Mouse (Mus musculus) heart, embryonic 12.5 days (tissue): ENCODE measurements around the gene Ago3. TPM values are rescaled to one million over a fixed set of nuclear protein-coding genes. Genes with fewer than 3 reads are reported as not detected.

Experiments used
- ATAC-seq: fragments of 200-750 bp; cut with Nextera tagmentation; 2 replicates; pipeline ENCODE4 v1.8.0; 2017; ENCODE audit warnings: moderate TSS enrichment, moderate library complexity; ENCODE audit not compliant: insufficient number of reproducible peaks, low FRiP score
- H3K27ac ChIP-seq: fragments of 300-500 bp; sonication (generic); 2 replicates; pipeline ENCODE4 v1.5.1; 2016; ENCODE audit warnings: mild to moderate bottlenecking, moderate library complexity; ENCODE audit not compliant: poor library complexity, severe bottlenecking
- H3K27me3 ChIP-seq: fragments of 300-500 bp; sonication (generic); replicated peaks from 2 replicates; pipeline ENCODE4 v1.6.1; 2016; ENCODE audit warnings: mild to moderate bottlenecking, moderate library complexity
- H3K36me3 ChIP-seq: fragments of 300-500 bp; sonication (generic); 2 replicates; pipeline ENCODE4 v1.6.1; 2016; ENCODE audit warnings: mild to moderate bottlenecking, moderate library complexity
- H3K4me1 ChIP-seq: fragments of 300-500 bp; sonication (generic); replicated peaks from 2 replicates; pipeline ENCODE4 v1.6.1; 2016; ENCODE audit warnings: mild to moderate bottlenecking
- H3K4me2 ChIP-seq: fragments of 300-500 bp; sonication (generic); 2 replicates; pipeline ENCODE4 v1.6.1; 2016; ENCODE audit warnings: mild to moderate bottlenecking, moderate library complexity
- H3K4me3 ChIP-seq: fragments of 300-500 bp; sonication (generic); 2 replicates; pipeline ENCODE4 v1.5.1; 2016; ENCODE audit warnings: mild to moderate bottlenecking
- H3K9ac ChIP-seq: fragments of 300-500 bp; sonication (generic); 2 replicates; pipeline ENCODE4 v1.6.1; 2016; ENCODE audit warnings: mild to moderate bottlenecking, moderate library complexity
- H3K9me3 ChIP-seq: fragments of 300-500 bp; sonication (generic); replicated peaks from 2 replicates; pipeline ENCODE4 v1.6.1; 2016; ENCODE audit warnings: mild to moderate bottlenecking, moderate library complexity
- WGBS: fragments of 180-500 bp; shearing (Covaris S2); methylation state at CpG from one replicate; pipeline ENCODE4 v1.1.7; 2016; 5-methylcytosine and 5-hydroxymethylcytosine counted together
- polyA plus RNA-seq: library from polyadenylated mRNA; unstranded; fragments of >200 nt; fragmentation: Nextera tagmentation; extraction: Ambion mirVana; gene quantifications from 2 replicates; pipeline ENCODE4 v1.2.1, GENCODE M21; 2016

Gene Ago3
- polyA plus RNA-seq, 1 experiment from 2014 or later = 13.2 TPM

DNA sequence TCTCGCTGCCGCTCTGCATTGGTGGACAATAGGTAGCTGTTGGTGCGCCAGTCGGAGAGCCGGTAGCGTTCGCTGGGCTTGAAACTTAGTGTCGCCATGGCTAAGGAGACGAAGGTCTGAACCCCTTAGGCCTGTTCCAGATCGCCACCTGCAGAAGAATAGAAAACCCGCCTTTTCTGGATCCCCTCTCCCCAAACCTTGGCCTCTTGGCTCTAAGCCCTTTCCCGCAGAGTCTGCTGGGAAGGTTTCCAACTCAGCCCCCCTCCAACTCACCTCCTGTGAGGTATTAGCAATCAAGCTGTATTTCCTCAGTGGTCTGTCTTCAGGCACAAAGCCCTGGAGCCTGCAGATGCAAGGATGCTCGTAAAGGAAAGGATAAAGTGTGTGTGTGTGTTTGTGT, 104.5 kb downstream of the Ago3 start:
- Histone ChIP-seq H3K4me1 (peaks cover 25% of the 10 kb centered on the region), H3K4me2 (peak overlapping the region; percentile 53), H3K4me3 (no peak overlapping the region), H3K9ac (no peak overlapping the region), H3K27me3 (peaks cover 42% of the 10 kb centered on the region), H3K9me3 (no peaks in the 10 kb centered on the region), H3K27ac (no peak overlapping the region), H3K36me3 (no peaks in the 10 kb centered on the region)
- 29% methylated on average over 13 of the region's 13 CpGs for whole genome bisulfite sequencing
- no peak for ATAC-seq

DNA sequence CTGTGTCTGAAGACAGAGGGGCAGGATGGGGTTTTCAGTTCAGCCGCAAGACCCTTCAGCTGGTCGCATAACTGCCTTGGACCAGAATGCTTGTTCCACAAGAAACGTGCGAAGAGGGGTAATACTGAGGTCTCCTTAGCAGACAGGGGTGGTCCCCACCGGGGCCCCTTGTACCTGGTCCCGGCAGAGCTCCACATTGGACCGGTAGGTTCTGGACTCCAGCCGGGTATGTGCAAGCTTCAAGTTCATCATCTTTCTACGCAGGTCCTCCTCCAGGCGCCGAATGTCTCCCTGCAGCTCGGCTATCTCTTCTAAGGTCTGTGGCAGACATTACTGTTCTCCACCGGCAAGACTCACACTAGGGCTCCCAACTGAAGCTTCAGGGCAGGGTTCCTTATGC, 106.7 kb downstream of the Ago3 start:
- WGBS = 92% methylated on average over 13 of the region's 13 CpGs
- no peak for ATAC-seq

DNA sequence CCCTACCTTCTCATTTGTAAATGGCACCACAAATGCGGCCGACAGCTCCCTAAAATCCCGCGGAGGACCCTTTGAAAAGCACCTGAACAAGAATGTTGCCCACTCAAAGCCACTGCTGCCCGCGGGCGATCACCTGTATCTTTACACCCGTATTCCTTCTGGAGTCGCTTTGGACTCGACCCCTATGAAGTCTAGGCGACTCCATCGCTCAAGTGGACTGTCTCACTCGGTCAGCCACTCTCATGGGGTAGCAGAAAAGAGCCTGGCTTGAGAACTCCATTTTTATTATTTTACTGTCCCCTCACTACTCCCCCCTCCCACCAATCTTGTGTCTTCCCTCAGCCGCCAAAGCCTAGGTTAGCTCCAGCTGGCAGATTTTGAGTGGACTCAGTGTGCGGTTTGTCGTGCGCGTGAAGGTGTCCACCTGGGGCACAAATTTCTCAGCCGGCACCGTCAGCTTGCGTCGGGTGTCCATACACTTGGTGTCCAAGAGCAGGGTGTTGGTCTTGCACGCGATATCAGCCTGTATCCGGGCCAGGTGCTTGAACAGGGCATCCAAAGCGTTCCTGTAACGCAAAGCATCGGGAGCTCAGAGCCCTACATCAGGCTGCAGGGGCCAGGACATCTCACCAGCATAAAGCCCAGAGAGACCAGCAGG, 107.4 kb downstream of the Ago3 start:
- H3K4me1 ChIP-seq = peaks cover 27% of the 10 kb centered on the region
- H3K36me3 ChIP-seq = peaks cover 20% of the 10 kb centered on the region
- H3K27me3 ChIP-seq = peaks cover 42% of the 10 kb centered on the region
- H3K27ac ChIP-seq = no peak overlapping the region
- H3K9ac ChIP-seq = 0 out of 2 replicates have a peak overlapping the region, but pooled peaks have one; percentile 39
- no peaks in the 10 kb centered on the region for H3K9me3 ChIP-seq
- 51% methylated on average over 28 of the region's 28 CpGs for WGBS
- peak overlapping the region; percentile 82 for H3K4me3 ChIP-seq
- peak overlapping the region; percentile 96 for H3K4me2 ChIP-seq
- ATAC-seq = no peak

More for the DNA sequence above, 106.7 kb downstream of the Ago3 start:
- Histone ChIP-seq H3K27ac (no peak overlapping the region), H3K4me2 (no peak overlapping the region), H3K4me1 (peaks cover 27% of the 10 kb centered on the region), H3K9ac (no peak overlapping the region), H3K36me3 (peaks cover 13% of the 10 kb centered on the region), H3K27me3 (peaks cover 42% of the 10 kb centered on the region), H3K9me3 (no peaks in the 10 kb centered on the region), H3K4me3 (no peak overlapping the region)

DNA sequence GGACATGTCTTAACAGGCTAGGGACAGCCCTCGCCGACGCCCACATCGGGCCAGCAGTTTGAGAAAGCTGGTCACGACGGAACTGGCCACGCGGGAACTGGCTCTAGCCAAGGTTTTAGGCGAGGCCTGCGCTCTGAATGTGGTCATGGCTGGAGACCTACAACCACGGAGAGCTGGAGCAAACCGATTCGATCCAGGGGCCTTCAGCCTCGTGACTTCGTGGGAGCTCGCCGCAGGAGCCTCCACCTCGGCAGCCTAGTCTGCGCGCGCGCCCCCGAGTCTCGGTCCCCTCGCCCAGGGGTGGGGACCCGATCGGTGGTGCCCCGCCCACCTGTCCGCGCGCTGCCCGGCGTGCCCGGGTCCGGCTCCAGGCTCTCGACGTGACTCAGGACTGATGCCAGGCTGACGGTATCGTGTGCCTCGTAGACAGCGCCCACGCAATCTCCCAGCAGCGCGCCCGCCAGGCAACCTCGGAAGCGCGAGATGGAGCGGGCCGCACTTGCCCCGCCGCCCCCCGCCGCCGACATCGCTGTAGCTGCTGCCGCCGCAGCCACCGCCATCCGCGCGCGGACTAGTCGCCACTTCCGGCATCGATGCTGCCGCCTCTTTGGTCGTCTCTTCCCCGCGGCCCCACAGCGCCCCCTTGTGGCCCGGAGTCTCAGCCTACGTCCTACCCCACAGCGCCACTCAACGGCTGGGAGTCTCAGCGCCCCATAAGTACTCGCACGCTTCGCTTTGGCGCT, 108.1 kb downstream of the Ago3 start, which contains the start of gene Adprhl2:
Gene Adprhl2 (minus strand): TSS at position 593 of the 743 bp plus-strand sequence.
- H3K27me3 ChIP-seq = peaks cover 41% of the 10 kb centered on the region
- peaks cover 31% of the 10 kb centered on the region for H3K4me1 ChIP-seq
- peak within 1 kb of the TSS; percentile 82 for H3K4me3 ChIP-seq
- under 1% methylated on average over 79 of the region's 80 CpGs for WGBS
- H3K36me3 ChIP-seq = peaks cover 27% of the 10 kb centered on the region
- H3K4me2 ChIP-seq = peak within 1 kb of the TSS; percentile 96
- no peaks in the 10 kb centered on the region for H3K9me3 ChIP-seq
- peak within 1 kb of the TSS; percentile 72 for H3K27ac ChIP-seq
- peak within 1 kb of the TSS; percentile 86 for H3K9ac ChIP-seq
- peak; percentile 86 for ATAC-seq

DNA sequence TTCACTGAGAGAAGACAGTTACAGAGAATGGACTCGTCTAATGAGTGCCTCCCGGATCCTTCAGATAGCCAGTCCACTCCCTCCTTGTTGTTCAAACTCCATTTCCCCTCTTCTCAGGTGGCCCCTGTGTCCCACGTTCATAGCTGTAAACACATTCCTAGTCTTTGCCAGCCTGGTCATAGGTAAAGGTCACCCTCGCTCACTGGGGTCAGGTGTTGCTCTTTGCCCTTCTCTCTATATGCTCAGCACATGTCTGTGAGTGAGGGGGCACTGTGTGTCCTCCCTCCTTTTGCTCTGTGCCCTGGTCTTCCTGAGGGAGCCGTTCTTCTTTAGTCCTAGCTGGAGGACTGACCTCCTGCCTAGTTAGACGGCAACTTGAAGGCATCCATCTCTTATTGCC, 109.5 kb downstream of the Ago3 start:
- 85% methylated on average over 6 of the region's 6 CpGs for WGBS
- peaks cover 29% of the 10 kb centered on the region for H3K27me3 ChIP-seq
- peaks cover 41% of the 10 kb centered on the region for H3K36me3 ChIP-seq
- ATAC-seq = no peak
- peaks cover 32% of the 10 kb centered on the region for H3K4me1 ChIP-seq
- H3K4me3 ChIP-seq = no peak overlapping the region
- no peak overlapping the region; the same call in 1 of the 2 replicates for H3K9ac ChIP-seq
- H3K9me3 ChIP-seq = no peaks in the 10 kb centered on the region
- no peak overlapping the region for H3K27ac ChIP-seq
- H3K4me2 ChIP-seq = no peak overlapping the region; the same call in 1 of the 2 replicates

DNA sequence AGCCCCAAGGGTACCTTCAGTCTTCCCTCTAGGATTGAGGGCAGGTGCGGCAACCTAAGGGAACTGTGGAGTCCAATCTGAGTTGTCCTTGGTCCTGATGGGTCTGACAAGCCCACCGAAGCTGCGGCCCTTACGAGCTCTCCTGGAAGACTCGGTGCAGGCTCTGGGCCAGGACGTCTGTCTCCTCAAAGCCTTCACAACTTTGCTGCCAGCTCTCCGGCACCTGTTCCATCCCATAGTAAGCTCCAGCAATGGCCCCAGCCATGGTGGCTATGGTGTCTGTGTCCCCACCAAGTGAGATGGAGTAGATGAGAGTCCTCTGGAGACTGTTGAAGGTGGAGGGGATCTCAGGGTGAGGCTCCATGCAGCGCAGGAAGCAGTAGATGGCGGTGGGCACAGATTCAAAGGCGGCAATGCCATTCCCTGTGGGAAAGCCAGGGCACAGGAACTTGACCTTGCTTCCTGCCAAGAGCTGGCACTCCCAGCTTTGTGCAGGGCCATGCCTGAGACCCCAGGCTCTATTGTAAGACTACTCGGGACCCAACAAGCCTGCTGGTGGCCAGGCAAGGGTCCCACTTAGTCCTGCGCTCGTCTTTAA, 112.8 kb downstream of the Ago3 start:
- H3K36me3 ChIP-seq = peaks cover 41% of the 10 kb centered on the region
- H3K4me3 ChIP-seq = no peak overlapping the region
- no peak for ATAC-seq
- H3K27ac ChIP-seq = no peak overlapping the region
- H3K4me2 ChIP-seq = no peak overlapping the region
- WGBS = 94% methylated on average over 13 of the region's 13 CpGs
- H3K9ac ChIP-seq = no peak overlapping the region
- H3K4me1 ChIP-seq = peaks cover 45% of the 10 kb centered on the region
- no peaks in the 10 kb centered on the region for H3K9me3 ChIP-seq
- no peaks in the 10 kb centered on the region for H3K27me3 ChIP-seq

DNA sequence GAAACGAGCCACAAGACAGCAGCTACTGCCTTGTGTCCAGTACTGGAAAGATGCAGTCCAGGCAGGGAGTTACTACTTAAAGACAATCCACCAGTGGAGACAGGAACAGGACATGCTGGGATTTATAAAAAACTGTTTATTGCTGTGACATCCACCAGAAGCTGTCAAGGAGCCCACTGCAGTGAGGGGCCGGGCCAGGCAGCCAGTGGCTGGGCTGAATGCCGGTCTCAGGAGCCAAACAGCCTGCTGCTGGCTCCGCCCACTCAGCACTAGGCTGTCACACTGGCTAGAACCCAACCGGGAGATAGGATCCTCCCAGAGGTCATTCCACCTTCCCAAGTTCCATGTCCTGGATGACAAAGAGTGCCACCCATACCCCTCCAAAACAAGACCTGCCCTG, 113.4 kb downstream of the Ago3 start:
- no peak for ATAC-seq
- peaks cover 41% of the 10 kb centered on the region for H3K36me3 ChIP-seq
- H3K4me1 ChIP-seq = peaks cover 44% of the 10 kb centered on the region
- no peaks in the 10 kb centered on the region for H3K9me3 ChIP-seq
- WGBS = 27% methylated on average over 5 of the region's 5 CpGs
- H3K9ac ChIP-seq = no peak overlapping the region
- no peak overlapping the region for H3K4me2 ChIP-seq
- H3K27ac ChIP-seq = no peak overlapping the region
- no peak overlapping the region for H3K4me3 ChIP-seq
- no peaks in the 10 kb centered on the region for H3K27me3 ChIP-seq

DNA sequence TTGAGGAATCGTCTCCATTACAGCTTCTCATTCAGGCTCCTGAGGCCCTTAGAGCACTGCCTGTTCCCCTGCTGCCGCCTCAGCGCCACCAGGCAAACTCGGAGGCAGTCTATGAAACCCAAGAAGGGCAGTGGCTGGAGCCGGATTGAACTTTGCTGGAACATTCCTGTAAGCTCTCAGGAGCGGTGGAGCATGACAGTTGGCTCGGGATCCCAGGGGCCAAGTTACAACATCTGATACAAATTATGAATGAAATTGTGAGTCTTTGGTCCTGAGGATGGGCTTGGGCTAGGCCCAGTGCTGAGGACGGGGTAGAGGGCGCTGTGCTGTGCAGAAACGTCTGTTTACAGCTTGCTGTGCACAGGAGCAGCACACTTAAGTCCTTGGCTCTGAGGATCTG, 115.0 kb downstream of the Ago3 start:
- Histone ChIP-seq H3K9ac (no peak overlapping the region), H3K9me3 (no peaks in the 10 kb centered on the region), H3K4me3 (no peak overlapping the region), H3K4me2 (no peak overlapping the region), H3K27ac (no peak overlapping the region), H3K36me3 (peaks cover 41% of the 10 kb centered on the region), H3K4me1 (peaks cover 38% of the 10 kb centered on the region), H3K27me3 (0 out of 2 replicates have a peak, but pooled peaks cover 4% of the 10 kb centered on the region)
- no peak for ATAC-seq
- 63% methylated on average over 10 of the region's 10 CpGs for WGBS

DNA sequence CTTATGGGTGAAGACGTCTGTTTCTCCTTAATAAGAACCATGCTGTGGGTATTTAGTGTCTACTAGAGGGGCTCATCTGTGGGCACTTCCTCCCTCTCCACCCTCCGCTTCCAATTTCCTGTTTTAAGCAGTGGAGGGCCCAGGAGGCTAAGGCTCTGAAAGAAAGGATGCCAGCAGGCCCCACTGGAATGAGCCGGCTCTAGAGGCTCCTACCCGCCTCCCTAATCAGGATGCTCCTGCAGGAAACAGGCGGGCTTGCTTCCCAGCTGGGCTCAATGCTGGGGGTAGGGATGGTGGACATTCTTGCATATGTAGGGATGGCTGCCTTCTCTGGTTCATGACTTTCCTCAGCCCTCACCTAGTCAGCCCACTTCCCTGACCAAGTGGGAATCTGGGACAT, 116.2 kb downstream of the Ago3 start:
- Histone ChIP-seq H3K4me1 (peaks cover 42% of the 10 kb centered on the region), H3K27ac (no peak overlapping the region), H3K9me3 (no peaks in the 10 kb centered on the region), H3K4me2 (no peak overlapping the region), H3K27me3 (peaks cover 14% of the 10 kb centered on the region; the same call in 1 of the 2 replicates), H3K4me3 (no peak overlapping the region), H3K9ac (no peak overlapping the region), H3K36me3 (peaks cover 34% of the 10 kb centered on the region)
- 36% methylated on average over 5 of the region's 5 CpGs for WGBS
- ATAC-seq = no peak

DNA sequence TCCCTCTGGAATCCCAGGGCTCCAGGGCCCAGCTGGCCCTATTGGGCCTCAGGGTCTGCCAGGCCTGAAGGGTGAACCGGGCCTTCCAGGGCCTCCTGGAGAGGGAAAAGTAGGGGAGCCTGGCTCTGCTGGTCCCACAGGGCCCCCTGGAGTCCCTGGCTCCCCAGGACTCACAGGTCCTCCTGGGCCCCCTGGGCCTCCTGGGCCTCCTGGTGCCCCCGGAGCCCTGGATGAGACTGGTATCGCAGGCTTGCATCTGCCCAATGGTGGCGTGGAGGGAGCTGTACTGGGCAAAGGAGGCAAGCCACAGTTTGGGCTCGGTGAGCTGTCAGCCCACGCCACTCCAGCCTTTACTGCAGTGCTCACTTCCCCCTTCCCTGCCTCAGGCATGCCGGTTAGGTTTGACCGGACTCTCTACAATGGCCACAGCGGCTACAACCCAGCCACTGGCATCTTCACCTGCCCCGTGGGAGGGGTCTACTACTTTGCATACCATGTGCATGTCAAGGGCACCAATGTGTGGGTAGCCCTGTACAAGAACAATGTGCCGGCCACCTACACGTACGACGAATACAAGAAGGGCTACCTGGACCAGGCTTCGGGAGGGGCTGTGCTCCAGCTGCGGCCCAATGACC, 117.7 kb downstream of the Ago3 start:
- no peak overlapping the region for H3K9ac ChIP-seq
- H3K4me3 ChIP-seq = no peak overlapping the region
- H3K9me3 ChIP-seq = no peaks in the 10 kb centered on the region
- WGBS = 85% methylated on average over 16 of the region's 16 CpGs
- peaks cover 14% of the 10 kb centered on the region; the same call in 1 of the 2 replicates for H3K27me3 ChIP-seq
- no peak overlapping the region for H3K27ac ChIP-seq
- H3K4me2 ChIP-seq = no peak overlapping the region
- ATAC-seq = no peak
- H3K36me3 ChIP-seq = peaks cover 19% of the 10 kb centered on the region
- H3K4me1 ChIP-seq = peaks cover 42% of the 10 kb centered on the region

DNA sequence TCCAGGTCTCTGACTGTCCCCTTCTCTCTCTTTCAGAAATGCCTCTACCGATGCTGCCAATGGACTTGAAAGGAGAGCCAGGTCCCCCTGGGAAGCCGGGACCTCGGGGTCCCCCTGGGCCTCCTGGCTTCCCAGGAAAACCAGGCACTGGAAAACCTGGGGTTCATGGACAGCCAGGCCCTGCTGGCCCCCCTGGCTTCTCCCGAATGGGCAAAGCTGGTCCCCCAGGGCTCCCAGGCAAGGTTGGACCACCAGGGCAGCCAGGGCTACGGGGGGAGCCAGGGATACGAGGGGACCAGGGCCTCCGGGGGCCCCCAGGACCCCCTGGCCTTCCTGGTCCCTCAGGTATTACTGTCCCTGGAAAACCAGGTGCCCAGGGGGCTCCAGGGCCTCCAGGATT, 119.0 kb downstream of the Ago3 start:
- Histone ChIP-seq H3K4me1 (peaks cover 29% of the 10 kb centered on the region), H3K9me3 (peaks cover 4% of the 10 kb centered on the region), H3K27me3 (peaks cover 14% of the 10 kb centered on the region; the same call in 1 of the 2 replicates), H3K9ac (no peak overlapping the region), H3K27ac (no peak overlapping the region), H3K4me2 (no peak overlapping the region), H3K36me3 (peaks cover 5% of the 10 kb centered on the region; the same call in 1 of the 2 replicates), H3K4me3 (no peak overlapping the region)
- WGBS = 66% methylated on average over 7 of the region's 7 CpGs
- ATAC-seq = no peak
